In genomic region chr13:38204702-38205482, GRCm38 (mm10) we compare ENCODE assay signal across 8 mouse cellular contexts. TPM values are rescaled to one million over a fixed set of nuclear protein-coding genes. Genes with fewer than 3 reads are reported as not detected.
DNase-seq lines count a peak whose midpoint lies in the region; ATAC-seq and TF ChIP-seq lines count a peak whose summit lies in the region.

Gene Snrnp48 (plus strand): TSS chr13:38204938.

- TF ChIP-seq POLR2A in lung, adult 2 months (IDR thresholded peaks at IDR 0.05; ENCODE audit: borderline replicate concordance, extremely low read depth, low read depth, low read length): peak; percentile 87; the same call in 1 of the 2 replicates

- peak within 1 kb of the TSS; percentile 95 for H3K9ac ChIP-seq in ES-E14 (ENCODE audit: insufficient read depth, low read depth, low read length, poor library complexity, severe bottlenecking)
- peak within 1 kb of the TSS; percentile 88 for H3K9ac ChIP-seq in forebrain, embryonic 15.5 days (replicated peaks)

- H3K9me3 ChIP-seq in ES-E14 (ENCODE audit: control insufficient read depth, insufficient read depth, low read depth, low read length): no peaks in the 10 kb centered on the region
- no peaks in the 10 kb centered on the region for H3K9me3 ChIP-seq in forebrain, embryonic 15.5 days

- H3K36me3 ChIP-seq in ES-E14 (ENCODE audit: control insufficient read depth, insufficient read depth, low read length, poor library complexity, severe bottlenecking): peaks cover 5% of the 10 kb centered on the region
- H3K36me3 ChIP-seq in forebrain, embryonic 15.5 days: 0 out of 2 replicates have a peak, but pooled peaks cover 2% of the 10 kb centered on the region

- DNase-seq in ES-E14 (ENCODE audit: low read depth, low spot score): peak; percentile 85
- DNase-seq in cerebellum, adult 11-12 months: peak; percentile 87
- DNase-seq in heart, postnatal 25 days (ENCODE audit: low spot score): peak; percentile 79
- peak; percentile 82 to 91 for DNase-seq in layer of hippocampus, adult 18-20 months (ENCODE audit: low spot score in 2 of 2)
- DNase-seq in lung, adult 2 months: peak; percentile 83
- peak; percentile 79 to 82 for DNase-seq in thymus, adult 18-20 months

- no peaks in the 10 kb centered on the region for H3K27me3 ChIP-seq in forebrain, embryonic 15.5 days

- in situ Hi-C loops in ES-E14 (cut with MboI; ENCODE audit: low sequenced_read_pairs in 2 of 2, unreplicated experiment in 2 of 2): no loop called here

- no peak for TF ChIP-seq CTCF in lung, adult 2 months (IDR thresholded peaks at IDR 0.05; ENCODE audit: insufficient read depth, low read length)

- WGBS in forebrain, embryonic 15.5 days: under 1% methylated on average over 59 of the region's 59 CpGs
- WGBS in lung, adult 2 months: under 1% methylated on average over 59 of the region's 59 CpGs

- no peaks in the 10 kb centered on the region for H3K4me1 ChIP-seq in ES-E14 (ENCODE audit: control insufficient read depth in 2 of 2, insufficient read depth in 2 of 2, low read length in 2 of 2, poor library complexity in 1 of 2)
- peaks cover 15% of the 10 kb centered on the region for H3K4me1 ChIP-seq in forebrain, embryonic 15.5 days
- no peaks in the 10 kb centered on the region; the same call in none of the 2 replicates for H3K4me1 ChIP-seq in lung, adult 2 months (ENCODE audit: control insufficient read depth, insufficient read depth, low read length)

- H3K4me2 ChIP-seq in forebrain, embryonic 15.5 days (replicated peaks): peak within 1 kb of the TSS; percentile 62

- ATAC-seq in forebrain, embryonic 15.5 days (replicated peaks): peak; percentile 100
- ATAC-seq in neutrophil, adult 5-6 weeks (ENCODE audit: extremely low read depth, insufficient number of reproducible peaks, low FRiP score, poor library complexity, severe bottlenecking): peak; percentile 98

- peak within 1 kb of the TSS; percentile 85 to 87 for H3K4me3 ChIP-seq in ES-E14 (ENCODE audit: insufficient read depth in 1 of 2, low read depth in 1 of 2, low read length in 2 of 2, poor library complexity in 1 of 2, severe bottlenecking in 1 of 2)
- H3K4me3 ChIP-seq in forebrain, embryonic 15.5 days: peak within 1 kb of the TSS; percentile 89
- H3K4me3 ChIP-seq in lung, adult 2 months (replicated peaks; ENCODE audit: extremely low read depth, low read depth, low read length): peak within 1 kb of the TSS; percentile 98

- intact Hi-C loops in heart, postnatal 25 days (cut with DNase I): loop anchor here (5.0 to 10.0 kb wide), 3 partner anchors 142 to 773 kb away; partner anchors contain the start of genes Bmp6 and Ssr1

- H3K27ac ChIP-seq in ES-E14 (ENCODE audit: insufficient read depth, low read depth, low read length, poor library complexity, severe bottlenecking): peak within 1 kb of the TSS; percentile 52
- H3K27ac ChIP-seq in forebrain, embryonic 15.5 days (replicated peaks): peak within 1 kb of the TSS; percentile 94

TF ChIP-seq in ES-E14, 5 proteins besides CTCF, POLR2A, EP300 and RAD21:
- peak; percentile 48; the same call in 1 of the 2 replicates for TF ChIP-seq MAFK (IDR thresholded peaks at IDR 0.05; ENCODE audit: insufficient read depth, low read depth, low read length)
- peak; percentile 61; the same call in 1 of the 2 replicates for TF ChIP-seq HCFC1 (IDR thresholded peaks at IDR 0.05; ENCODE audit: borderline replicate concordance, insufficient read depth, low read length)
- TF ChIP-seq ZNF384 (IDR thresholded peaks at IDR 0.05; ENCODE audit: low read depth, low read length): no peak
TF ChIP-seq in ES-E14: peak in this region for 2.

RNA-seq across cellular contexts. Expression of gene Snrnp48, which starts in this region (rescaled TPM):
- total RNA-seq in ES-E14 (2012; rRNA removed): 74.8 and 83.8 TPM in 2 replicates
- 30.5 and 33.4 TPM in 2 replicates for polyA plus RNA-seq in forebrain, embryonic 15.5 days (2015; fragmentation: Nextera tagmentation; extraction: Ambion mirVana)
- 10 to 100 TPM in 1 of 2 experiments, 1 to 10 TPM in 1; 9.7 to 10.3 TPM for total RNA-seq in heart, postnatal 25 days (2021)
- 10 to 100 TPM; 21.5 to 21.7 TPM for total RNA-seq in layer of hippocampus, adult 18-20 months (2021)
- 31.6 and 31.7 TPM in 2 replicates for polyA plus RNA-seq in lung, adult 2 months (2012; rRNA removed)
- 149 and 208 TPM in 2 replicates for total RNA-seq in neutrophil, adult 5-6 weeks (2017)

Comparison
In these comparisons a context has a peak if more than half of its experiments do, and no peak if none do; other contexts are left out.
1. Peak in every context shown above with its lines: DNase-seq, ATAC-seq, H3K4me3 ChIP-seq and H3K27ac ChIP-seq.